Mouse (Mus musculus): ENCODE measurements around the gene Cdk2ap2. TPM values are rescaled to one million over a fixed set of nuclear protein-coding genes. Genes with fewer than 3 reads are reported as not detected.

The Cdk2ap2 gene
- polyA plus RNA-seq, 1 experiment: 26.9 TPM

GRCm38 (mm10) chr19:4114551-4114950 is 17.6 kb downstream of the Cdk2ap2 start:
- H3K36me3 ChIP-seq (ENCODE audit: control insufficient read depth, insufficient read depth, low read length, poor library complexity, severe bottlenecking): no peaks in the 10 kb centered on the region
- no peak overlapping the region for H3K9ac ChIP-seq (ENCODE audit: low read depth, poor library complexity, severe bottlenecking)
- TF ChIP-seq CTCF (IDR thresholded peaks at IDR 0.05; ENCODE audit: low read depth, low read length): no peak
- no peak for TF ChIP-seq EP300 (IDR thresholded peaks at IDR 0.05; ENCODE audit: insufficient read depth, low read depth, low read length)
- no peak for TF ChIP-seq POLR2A (IDR thresholded peaks at IDR 0.05; ENCODE audit: insufficient read depth, low read length)
- no peaks in the 10 kb centered on the region for H3K27me3 ChIP-seq (ENCODE audit: control insufficient read depth, insufficient read depth, low read length, poor library complexity, severe bottlenecking)
- H3K27ac ChIP-seq (ENCODE audit: insufficient read depth, low read length): no peak overlapping the region
- H3K4me3 ChIP-seq (ENCODE audit: low read depth, low read length): no peak overlapping the region
- H3K9me3 ChIP-seq (replicated peaks; ENCODE audit: control insufficient read depth, insufficient read depth, low read length, poor library complexity, severe bottlenecking): no peaks in the 10 kb centered on the region
- H3K4me1 ChIP-seq (ENCODE audit: control insufficient read depth, insufficient read depth, low read length): no peaks in the 10 kb centered on the region

- no peaks in the 10 kb centered on the region for H3K27me3 ChIP-seq (ENCODE audit: control insufficient read depth, insufficient read depth, low read length, poor library complexity, severe bottlenecking)
- H3K4me3 ChIP-seq (ENCODE audit: low read depth, low read length): no peak overlapping the region
- H3K36me3 ChIP-seq (ENCODE audit: control insufficient read depth, insufficient read depth, low read length, poor library complexity, severe bottlenecking): no peaks in the 10 kb centered on the region
- TF ChIP-seq POLR2A (IDR thresholded peaks at IDR 0.05; ENCODE audit: insufficient read depth, low read length): no peak
- TF ChIP-seq CTCF (IDR thresholded peaks at IDR 0.05; ENCODE audit: low read depth, low read length): no peak
- TF ChIP-seq EP300 (IDR thresholded peaks at IDR 0.05; ENCODE audit: insufficient read depth, low read depth, low read length): no peak
- H3K9ac ChIP-seq (ENCODE audit: low read depth, poor library complexity, severe bottlenecking): no peak overlapping the region
- H3K27ac ChIP-seq (ENCODE audit: insufficient read depth, low read length): no peak overlapping the region
- no peaks in the 10 kb centered on the region for H3K9me3 ChIP-seq (replicated peaks; ENCODE audit: control insufficient read depth, insufficient read depth, low read length, poor library complexity, severe bottlenecking)
- no peaks in the 10 kb centered on the region for H3K4me1 ChIP-seq (ENCODE audit: control insufficient read depth, insufficient read depth, low read length)
Measured at GRCm38 (mm10) chr19:4115144-4115543, 18.2 kb downstream of the Cdk2ap2 start.

DNA sequence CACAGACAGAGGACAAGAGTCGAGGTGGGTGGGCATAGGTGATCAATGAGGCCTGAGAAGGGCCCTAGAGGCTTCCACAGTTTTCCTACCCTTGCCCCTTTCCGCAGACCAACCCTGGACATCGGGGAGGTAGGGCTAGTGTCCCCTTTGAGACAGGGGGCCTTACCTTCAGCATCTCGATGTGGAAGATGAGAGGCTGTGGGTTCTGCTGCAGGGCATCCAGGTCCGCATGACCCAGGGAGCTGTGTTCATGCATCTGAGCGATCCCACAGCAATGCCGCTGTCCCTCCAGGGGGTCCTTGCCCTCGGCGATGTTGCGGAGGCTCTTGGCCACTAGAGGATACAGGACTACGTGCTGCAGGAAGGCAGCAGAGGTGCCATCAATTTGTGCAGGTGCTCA is 18.8 kb downstream of the Cdk2ap2 start:
- Histone ChIP-seq H3K36me3 (ENCODE audit: control insufficient read depth, insufficient read depth, low read length, poor library complexity, severe bottlenecking) (no peaks in the 10 kb centered on the region), H3K27me3 (ENCODE audit: control insufficient read depth, insufficient read depth, low read length, poor library complexity, severe bottlenecking) (no peaks in the 10 kb centered on the region), H3K9me3 (replicated peaks; ENCODE audit: control insufficient read depth, insufficient read depth, low read length, poor library complexity, severe bottlenecking) (no peaks in the 10 kb centered on the region), H3K4me1 (ENCODE audit: control insufficient read depth, insufficient read depth, low read length) (no peaks in the 10 kb centered on the region), H3K27ac (ENCODE audit: insufficient read depth, low read length) (no peak overlapping the region), H3K9ac (ENCODE audit: low read depth, poor library complexity, severe bottlenecking) (no peak overlapping the region), H3K4me3 (ENCODE audit: low read depth, low read length) (no peak overlapping the region)
- TF ChIP-seq POLR2A (IDR thresholded peaks at IDR 0.05; ENCODE audit: insufficient read depth, low read length) (no peak), EP300 (IDR thresholded peaks at IDR 0.05; ENCODE audit: insufficient read depth, low read depth, low read length) (no peak), CTCF (IDR thresholded peaks at IDR 0.05; ENCODE audit: low read depth, low read length) (no peak)

GRCm38 (mm10) chr19:4117006-4117405 is 20.0 kb downstream of the Cdk2ap2 start:
- Histone ChIP-seq H3K9ac (ENCODE audit: low read depth, poor library complexity, severe bottlenecking) (no peak overlapping the region), H3K27ac (ENCODE audit: insufficient read depth, low read length) (no peak overlapping the region), H3K36me3 (ENCODE audit: control insufficient read depth, insufficient read depth, low read length, poor library complexity, severe bottlenecking) (no peaks in the 10 kb centered on the region), H3K4me1 (ENCODE audit: control insufficient read depth, insufficient read depth, low read length) (no peaks in the 10 kb centered on the region), H3K27me3 (ENCODE audit: control insufficient read depth, insufficient read depth, low read length, poor library complexity, severe bottlenecking) (no peaks in the 10 kb centered on the region), H3K9me3 (replicated peaks; ENCODE audit: control insufficient read depth, insufficient read depth, low read length, poor library complexity, severe bottlenecking) (no peaks in the 10 kb centered on the region), H3K4me3 (ENCODE audit: low read depth, low read length) (no peak overlapping the region)
- no peak for TF ChIP-seq CTCF (IDR thresholded peaks at IDR 0.05; ENCODE audit: low read depth, low read length)
- TF ChIP-seq EP300 (IDR thresholded peaks at IDR 0.05; ENCODE audit: insufficient read depth, low read depth, low read length): no peak
- no peak for TF ChIP-seq POLR2A (IDR thresholded peaks at IDR 0.05; ENCODE audit: insufficient read depth, low read length)

DNA sequence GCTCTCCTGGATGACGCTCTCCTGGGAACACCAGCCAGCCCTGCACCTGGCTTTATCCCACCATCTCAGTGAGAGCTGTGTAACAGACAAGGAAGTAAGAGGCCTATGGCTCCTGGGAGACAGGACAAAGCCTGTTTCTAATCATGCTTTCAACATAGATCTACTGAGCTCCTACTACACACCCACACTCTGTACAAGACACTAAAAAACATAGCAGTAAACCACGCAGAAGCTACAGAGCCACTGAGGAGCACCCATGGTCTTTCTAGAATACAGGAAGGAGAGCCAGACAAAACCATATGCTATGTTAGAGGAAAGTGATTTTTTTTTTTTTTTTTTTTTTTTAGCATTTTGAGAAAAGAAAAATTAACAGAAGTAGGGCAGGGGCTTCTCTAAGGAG is 21.4 kb downstream of the Cdk2ap2 start:
- Histone ChIP-seq H3K9me3 (replicated peaks; ENCODE audit: control insufficient read depth, insufficient read depth, low read length, poor library complexity, severe bottlenecking) (no peaks in the 10 kb centered on the region), H3K27me3 (ENCODE audit: control insufficient read depth, insufficient read depth, low read length, poor library complexity, severe bottlenecking) (no peaks in the 10 kb centered on the region), H3K4me1 (ENCODE audit: control insufficient read depth, insufficient read depth, low read length) (no peaks in the 10 kb centered on the region), H3K4me3 (ENCODE audit: low read depth, low read length) (no peak overlapping the region), H3K27ac (ENCODE audit: insufficient read depth, low read length) (no peak overlapping the region), H3K36me3 (ENCODE audit: control insufficient read depth, insufficient read depth, low read length, poor library complexity, severe bottlenecking) (no peaks in the 10 kb centered on the region), H3K9ac (ENCODE audit: low read depth, poor library complexity, severe bottlenecking) (no peak overlapping the region)
- TF ChIP-seq EP300 (IDR thresholded peaks at IDR 0.05; ENCODE audit: insufficient read depth, low read depth, low read length) (no peak), POLR2A (IDR thresholded peaks at IDR 0.05; ENCODE audit: insufficient read depth, low read length) (no peak), CTCF (IDR thresholded peaks at IDR 0.05; ENCODE audit: low read depth, low read length) (no peak)

DNA sequence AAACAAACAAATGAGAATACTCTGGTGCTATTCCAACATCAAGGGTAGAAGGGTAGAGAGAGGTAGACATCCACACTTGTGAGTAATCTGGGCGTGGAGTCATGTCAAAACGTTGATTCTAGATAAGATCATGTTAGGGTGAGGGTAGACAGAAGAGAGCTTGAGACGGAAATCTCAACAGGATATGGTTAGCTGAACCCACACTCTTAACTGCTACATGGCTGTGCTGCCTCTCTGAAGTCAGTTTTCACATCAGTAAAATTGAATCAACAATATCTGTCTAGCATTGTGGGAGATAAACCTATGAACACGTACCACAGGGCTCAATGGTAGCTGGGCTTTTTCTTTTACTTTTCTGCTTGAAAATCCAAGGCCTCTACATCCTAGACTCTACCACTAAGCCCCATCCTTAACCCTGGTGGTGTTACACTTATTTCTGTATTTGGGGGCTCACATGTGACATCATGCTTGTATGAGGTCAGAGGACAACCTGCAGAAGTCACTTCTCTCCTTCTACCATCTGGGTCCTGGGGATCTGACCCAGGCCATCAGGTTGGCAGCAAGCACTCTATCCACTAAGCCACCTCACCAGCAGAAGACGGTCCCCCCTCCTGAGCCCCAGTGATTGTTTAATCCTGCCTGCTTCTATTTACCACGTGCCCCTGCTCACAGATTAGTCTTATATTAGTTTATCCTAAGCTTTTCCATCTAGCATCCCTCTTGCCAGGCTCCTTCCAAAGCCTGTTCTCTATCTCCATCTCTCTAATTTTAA is 22.9 kb downstream of the Cdk2ap2 start:
- Histone ChIP-seq H3K9ac (ENCODE audit: low read depth, poor library complexity, severe bottlenecking) (no peak overlapping the region), H3K4me3 (ENCODE audit: low read depth, low read length) (no peak overlapping the region), H3K27ac (ENCODE audit: insufficient read depth, low read length) (no peak overlapping the region), H3K9me3 (replicated peaks; ENCODE audit: control insufficient read depth, insufficient read depth, low read length, poor library complexity, severe bottlenecking) (no peaks in the 10 kb centered on the region), H3K4me1 (ENCODE audit: control insufficient read depth, insufficient read depth, low read length) (no peaks in the 10 kb centered on the region), H3K36me3 (ENCODE audit: control insufficient read depth, insufficient read depth, low read length, poor library complexity, severe bottlenecking) (no peaks in the 10 kb centered on the region), H3K27me3 (ENCODE audit: control insufficient read depth, insufficient read depth, low read length, poor library complexity, severe bottlenecking) (no peaks in the 10 kb centered on the region)
- TF ChIP-seq CTCF (IDR thresholded peaks at IDR 0.05; ENCODE audit: low read depth, low read length): no peak
- TF ChIP-seq POLR2A (IDR thresholded peaks at IDR 0.05; ENCODE audit: insufficient read depth, low read length): no peak
- TF ChIP-seq EP300 (IDR thresholded peaks at IDR 0.05; ENCODE audit: insufficient read depth, low read depth, low read length): no peak

Data from ES-Bruce4 (cell line).